Mouse (Mus musculus): ENCODE data around the gene Cyp2j9. TPM values are rescaled to one million over a fixed set of nuclear protein-coding genes. Genes with fewer than 3 reads are reported as not detected.

Gene Cyp2j9
- total and polyA plus RNA-seq, 3 experiments, result not detected

GRCm38 (mm10) chr4:96522256-96522655 lies 69.1 kb downstream of the Cyp2j9 start:
- H3K36me3 ChIP-seq (ENCODE audit: control insufficient read depth in 1 of 2, insufficient read depth in 2 of 2, low read length in 2 of 2), result no peaks in the 10 kb centered on the region
- H3K9ac ChIP-seq (ENCODE audit: control insufficient read depth, low read depth, low read length, poor library complexity, severe bottlenecking), result no peak overlapping the region
- H3K27ac ChIP-seq (ENCODE audit: control insufficient read depth, low read depth, low read length), result no peak overlapping the region
- no peak overlapping the region for H3K4me3 ChIP-seq (ENCODE audit: control insufficient read depth in 1 of 2, insufficient read depth in 1 of 2, low read depth in 2 of 2, low read length in 2 of 2)
- H3K9me3 ChIP-seq (replicated peaks; ENCODE audit: insufficient read depth, low read length), result no peaks in the 10 kb centered on the region
- no peaks in the 10 kb centered on the region for H3K79me2 ChIP-seq (ENCODE audit: control insufficient read depth, insufficient read depth, low read length, poor library complexity)
- TF ChIP-seq POLR2AphosphoS5 (IDR thresholded peaks at IDR 0.05; ENCODE audit: borderline replicate concordance, low read depth, low read length) (no peak), ZC3H11A (IDR thresholded peaks at IDR 0.05; ENCODE audit: low read depth, low read length) (no peak), MAFK (IDR thresholded peaks at IDR 0.05; ENCODE audit: borderline replicate concordance, low read depth, low read length) (no peak), UBTF (IDR thresholded peaks at IDR 0.05; ENCODE audit: borderline replicate concordance, insufficient read depth, low read depth, low read length) (no peak)
- H3K4me1 ChIP-seq (ENCODE audit: control insufficient read depth in 1 of 2, insufficient read depth in 2 of 2, low read length in 2 of 2), result no peaks in the 10 kb centered on the region
- no peaks in the 10 kb centered on the region for H3K27me3 ChIP-seq (ENCODE audit: control insufficient read depth in 1 of 2, insufficient read depth in 2 of 2, low read length in 2 of 2)
- no peak for DNase-seq (ENCODE audit: low read depth, low spot score)

Other genes with a start within 250 kb of the Cyp2j9 start
- not detected in 2 replicates for gene Cyp2j11, start 242.9 kb downstream of the Cyp2j9 start, total RNA-seq (2012; rRNA removed)
- gene Cyp2j11, start 242.9 kb downstream of the Cyp2j9 start, polyA plus RNA-seq (2012; ENCODE audit: insufficient read depth in 1 of 2, insufficient read length in 2 of 2, low read depth in 1 of 2, low replicate concordance in 2 of 2, missing spikeins in 1 of 2), result not detected
- gene Cyp2j8, start 84.2 kb downstream of the Cyp2j9 start, total RNA-seq (2012; rRNA removed), result not detected in 2 replicates
- not detected for gene Cyp2j8, start 84.2 kb downstream of the Cyp2j9 start, polyA plus RNA-seq (2012; ENCODE audit: insufficient read depth in 1 of 2, insufficient read length in 2 of 2, low read depth in 1 of 2, low replicate concordance in 2 of 2, missing spikeins in 1 of 2)
- not detected in 2 replicates for gene Cyp2j6, start 37.9 kb downstream of the Cyp2j9 start, total RNA-seq (2012; rRNA removed)
- not detected for gene Cyp2j6, start 37.9 kb downstream of the Cyp2j9 start, polyA plus RNA-seq (2012; ENCODE audit: insufficient read depth in 1 of 2, insufficient read length in 2 of 2, low read depth in 1 of 2, low replicate concordance in 2 of 2, missing spikeins in 1 of 2)
- gene Cyp2j5, start 72.6 kb upstream of the Cyp2j9 start, total RNA-seq (2012; rRNA removed), result not detected in 2 replicates
- not detected for gene Cyp2j5, start 72.6 kb upstream of the Cyp2j9 start, polyA plus RNA-seq (2012; ENCODE audit: insufficient read depth in 1 of 2, insufficient read length in 2 of 2, low read depth in 1 of 2, low replicate concordance in 2 of 2, missing spikeins in 1 of 2)
- not detected in 2 replicates for gene Gm12695, start 193.6 kb upstream of the Cyp2j9 start, total RNA-seq (2012; rRNA removed)
- gene Gm12695, start 193.6 kb upstream of the Cyp2j9 start, polyA plus RNA-seq (2012; ENCODE audit: insufficient read depth in 1 of 2, insufficient read length in 2 of 2, low read depth in 1 of 2, low replicate concordance in 2 of 2, missing spikeins in 1 of 2), result not detected

All from MEL (cell line).